Mouse (Mus musculus) ovary, postnatal 36 days (tissue): ENCODE results near the gene Map2k4.

Experiments
- DNase-seq: peaks from one replicate; pipeline ENCODE4 v3.0.0; 2022; ENCODE audit warnings: low spot score, mixed read lengths

Map2k4 gene

GRCm38 (mm10) chr11:65788154-65788553 is at the start of gene Map2k4:
Gene Map2k4 (minus strand): TSS chr11:65788297.
- peak; percentile 94 for DNase-seq

GRCm38 (mm10) chr11:65824556-65824955 is 36.5 kb upstream of the Map2k4 start:
- no peak for DNase-seq

- DNase-seq, result peak; percentile 66
Measured at GRCm38 (mm10) chr11:65820877-65821276, 32.8 kb upstream of the Map2k4 start.

- DNase-seq, result no peak
Measured at GRCm38 (mm10) chr11:65820280-65820679, 32.2 kb upstream of the Map2k4 start.

GRCm38 (mm10) chr11:65818193-65818592 is 30.1 kb upstream of the Map2k4 start:
- DNase-seq, result no peak

- DNase-seq, result no peak
Measured at GRCm38 (mm10) chr11:65816237-65816636, 28.1 kb upstream of the Map2k4 start.

- no peak for DNase-seq
Measured at GRCm38 (mm10) chr11:65814381-65814780, 26.3 kb upstream of the Map2k4 start.

GRCm38 (mm10) chr11:65812088-65812487 is 24.0 kb upstream of the Map2k4 start:
- DNase-seq, result no peak

GRCm38 (mm10) chr11:65807601-65808000 is 19.5 kb upstream of the Map2k4 start:
- DNase-seq, result no peak

GRCm38 (mm10) chr11:65806909-65807504 is 18.9 kb upstream of the Map2k4 start, which contains the start of gene Zkscan6:
Gene Zkscan6 (plus strand): TSS chr11:65807175.
- peak; percentile 83 for DNase-seq

GRCm38 (mm10) chr11:65806321-65806904 is 18.3 kb upstream of the Map2k4 start:
- DNase-seq, result no peak

GRCm38 (mm10) chr11:65801899-65802298 is 13.8 kb upstream of the Map2k4 start:
- no peak for DNase-seq

- no peak for DNase-seq
Measured at GRCm38 (mm10) chr11:65795896-65796295, 7.8 kb upstream of the Map2k4 start.

- no peak for DNase-seq
Measured at GRCm38 (mm10) chr11:65794428-65795219, 6.5 kb upstream of the Map2k4 start.

GRCm38 (mm10) chr11:65787421-65788151 is 511 bp downstream of the Map2k4 start:
- DNase-seq, result no peak

GRCm38 (mm10) chr11:65786160-65786559 is 1.9 kb downstream of the Map2k4 start:
- DNase-seq, result no peak

- DNase-seq, result no peak
Measured at GRCm38 (mm10) chr11:65781596-65781995, 6.5 kb downstream of the Map2k4 start.

- DNase-seq, result no peak
Measured at GRCm38 (mm10) chr11:65779578-65779977, 8.5 kb downstream of the Map2k4 start.

- no peak for DNase-seq
Measured at GRCm38 (mm10) chr11:65779066-65779465, 9.0 kb downstream of the Map2k4 start.

- no peak for DNase-seq
Measured at GRCm38 (mm10) chr11:65777810-65778209, 10.3 kb downstream of the Map2k4 start.

- no peak for DNase-seq
Measured at GRCm38 (mm10) chr11:65776906-65777611, 11.0 kb downstream of the Map2k4 start.
